Mouse (Mus musculus) testis, adult 2 months (tissue): ENCODE data around the gene Cyth3.

Experiments used
- CTCF ChIP-seq: fragments of 200-500 bp; IDR thresholded peaks from 2 replicates; pipeline ENCODE4 v1.5.1; 2012; ENCODE audit warnings: low read depth, mild to moderate bottlenecking, inconsistent platforms, low read length, moderate library complexity; ENCODE audit not compliant: control insufficient read depth, insufficient read depth, insufficient replicate concordance
- POLR2A ChIP-seq: fragments of 200-500 bp; IDR thresholded peaks from 2 replicates; pipeline ENCODE4 v1.6.1; 2012; ENCODE audit warnings: low read depth, mild to moderate bottlenecking, inconsistent platforms, low read length, moderate library complexity; ENCODE audit not compliant: control insufficient read depth

- no peak for TF ChIP-seq CTCF
- TF ChIP-seq POLR2A: no peak
Measured at GRCm38 (mm10) chr5:143654670-143655510, 32.6 kb downstream of the Cyth3 start.
